Mouse (Mus musculus): Measurements from ENCODE around the gene Gemin8.

Gemin8 gene

DNA sequence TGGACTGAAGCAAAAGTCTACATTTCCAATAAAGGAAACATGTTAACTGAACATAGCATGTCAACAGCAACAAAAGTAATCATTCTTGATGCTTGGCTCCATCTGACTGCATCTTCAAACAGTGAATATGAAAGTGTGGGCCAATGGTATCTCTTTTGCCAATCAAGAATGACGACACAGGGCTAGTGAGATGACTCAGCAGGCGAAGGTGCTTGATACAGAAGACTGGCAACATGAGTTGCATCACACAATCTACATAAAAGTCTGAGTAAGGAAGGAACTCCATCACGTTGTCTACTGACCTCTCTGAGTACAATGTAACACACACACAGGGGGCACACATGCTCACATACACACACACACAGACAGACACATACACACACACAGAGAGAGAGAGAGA is 59.5 kb downstream of the Gemin8 start:
- DNase-seq (ENCODE audit: low read depth, low spot score), result no peak

DNA sequence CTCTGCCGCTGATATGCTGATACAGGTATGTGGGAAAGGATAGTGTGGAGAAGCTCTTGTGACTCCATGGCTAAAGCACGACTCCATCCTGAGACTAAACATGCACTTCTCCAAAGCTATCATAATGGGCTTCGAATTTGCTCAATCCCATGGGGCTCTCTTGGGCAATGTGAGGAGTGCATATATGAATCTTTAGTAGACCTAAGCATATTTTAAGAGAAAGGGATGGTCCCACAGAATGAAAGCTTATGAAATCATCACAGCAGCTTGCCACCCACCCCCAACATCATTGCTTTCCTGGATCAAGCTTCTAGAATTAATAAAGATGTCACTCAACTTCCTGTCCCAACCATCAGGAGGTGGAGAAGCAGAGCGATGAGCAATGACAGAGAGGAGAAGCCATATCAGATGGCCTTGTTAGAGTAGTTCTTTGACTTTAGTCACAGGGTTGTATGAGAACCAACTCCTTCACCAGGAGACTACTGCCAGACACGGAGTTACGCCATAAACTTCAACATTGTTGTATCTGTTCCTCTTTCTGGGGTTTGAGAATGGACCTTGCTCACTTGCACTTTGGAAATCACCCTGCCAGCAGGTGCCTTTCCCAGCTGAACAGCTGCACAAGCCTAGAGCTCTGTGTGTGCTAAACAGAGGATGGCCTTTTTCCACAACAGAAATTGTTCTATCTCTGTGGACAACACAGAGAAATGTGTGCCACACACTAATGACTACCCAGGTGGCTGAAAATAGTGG is 60.4 kb downstream of the Gemin8 start:
- DNase-seq (ENCODE audit: low read depth, low spot score), result no peak

- DNase-seq (ENCODE audit: low read depth, low spot score), result no peak
Observed at GRCm38 (mm10) chrX:166236131-166236530, 65.9 kb downstream of the Gemin8 start.

- DNase-seq (ENCODE audit: low read depth, low spot score), result no peak
Observed at GRCm38 (mm10) chrX:166238831-166239460, 68.7 kb downstream of the Gemin8 start, which contains the start of gene Gpm6b. Gpm6b (plus strand) TSS chrX:166238911.

DNA sequence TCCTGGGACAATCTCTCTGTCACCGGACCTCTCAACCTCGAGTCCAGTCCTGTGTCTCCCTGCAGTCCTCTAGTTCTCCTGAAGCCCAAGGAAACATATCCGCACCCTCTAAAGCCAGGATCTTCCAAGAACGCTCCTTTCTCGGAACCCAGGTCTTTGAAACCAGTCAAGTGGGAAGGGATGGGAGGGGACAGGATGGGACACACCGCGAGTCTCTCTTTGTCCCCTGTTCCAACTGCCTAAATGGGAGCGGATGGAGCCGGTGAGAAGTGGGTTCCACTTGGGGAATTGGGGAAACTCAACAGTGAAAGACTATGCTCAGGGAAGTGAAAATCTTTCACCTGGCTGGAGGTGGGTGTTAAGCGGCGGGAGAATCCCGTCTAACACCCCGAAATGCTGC is 69.3 kb downstream of the Gemin8 start:
- no peak for DNase-seq (ENCODE audit: low read depth, low spot score)
